Mouse (Mus musculus): ENCODE measurements around the gene Irx5. TPM values are rescaled to one million over a fixed set of nuclear protein-coding genes. Genes with fewer than 3 reads are reported as not detected.
A peak's percentile ranks its signal among the peaks of the same experiment; 100 is the strongest.

Irx5 gene
- polyA plus RNA-seq, 1 experiment = 0.06 TPM

DNA sequence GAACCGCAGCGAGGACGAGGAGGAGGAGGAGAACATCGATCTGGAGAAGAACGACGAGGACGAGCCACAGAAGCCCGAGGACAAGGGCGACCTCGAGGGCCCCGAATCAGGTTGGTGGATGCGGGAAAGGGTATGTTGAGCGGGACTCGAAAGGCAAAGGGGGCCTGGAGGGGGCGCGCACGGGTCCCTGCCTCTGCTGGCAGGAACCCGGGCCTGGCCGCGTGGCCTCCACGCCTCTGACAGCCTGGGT, 2.3 kb downstream of the Irx5 start:
- no peak for DNase-seq (ENCODE audit: extremely low spot score in 1 of 2, low spot score in 1 of 2)

DNA sequence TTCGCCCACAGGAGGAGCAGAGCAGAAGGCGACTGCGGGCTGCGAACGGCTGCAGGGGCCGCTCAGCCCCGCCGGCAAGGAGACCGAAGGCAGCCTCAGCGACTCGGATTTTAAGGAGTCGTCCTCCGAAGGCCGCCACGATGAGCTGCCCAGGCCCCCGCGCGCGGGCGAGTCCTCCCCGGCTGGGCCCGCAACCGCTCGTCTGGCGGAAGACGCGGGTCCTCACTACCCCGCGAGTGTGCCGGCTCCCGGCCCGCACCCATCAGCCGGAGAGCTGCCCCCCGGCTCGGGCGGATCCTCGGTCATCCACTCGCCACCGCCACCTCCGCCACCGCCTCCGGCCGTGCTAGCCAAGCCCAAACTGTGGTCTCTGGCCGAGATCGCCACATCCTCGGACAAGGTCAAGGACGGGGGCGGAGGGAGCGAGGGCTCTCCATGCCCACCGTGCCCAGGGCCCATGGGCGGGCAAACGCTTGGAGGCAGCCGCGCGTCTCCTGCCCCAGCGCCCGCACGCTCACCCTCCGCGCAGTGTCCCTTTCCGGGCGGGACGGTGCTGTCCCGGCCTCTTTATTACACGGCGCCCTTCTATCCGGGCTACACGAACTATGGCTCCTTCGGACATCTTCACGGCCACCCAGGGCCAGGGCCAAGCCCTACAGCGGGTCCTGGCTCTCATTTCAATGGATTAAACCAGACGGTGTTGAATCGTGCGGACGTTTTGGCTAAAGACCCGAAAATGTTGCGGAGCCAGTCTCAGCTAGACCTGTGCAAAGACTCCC, 2.8 kb downstream of the Irx5 start:
- DNase-seq (ENCODE audit: extremely low spot score in 1 of 2, low spot score in 1 of 2) = no peak

DNA sequence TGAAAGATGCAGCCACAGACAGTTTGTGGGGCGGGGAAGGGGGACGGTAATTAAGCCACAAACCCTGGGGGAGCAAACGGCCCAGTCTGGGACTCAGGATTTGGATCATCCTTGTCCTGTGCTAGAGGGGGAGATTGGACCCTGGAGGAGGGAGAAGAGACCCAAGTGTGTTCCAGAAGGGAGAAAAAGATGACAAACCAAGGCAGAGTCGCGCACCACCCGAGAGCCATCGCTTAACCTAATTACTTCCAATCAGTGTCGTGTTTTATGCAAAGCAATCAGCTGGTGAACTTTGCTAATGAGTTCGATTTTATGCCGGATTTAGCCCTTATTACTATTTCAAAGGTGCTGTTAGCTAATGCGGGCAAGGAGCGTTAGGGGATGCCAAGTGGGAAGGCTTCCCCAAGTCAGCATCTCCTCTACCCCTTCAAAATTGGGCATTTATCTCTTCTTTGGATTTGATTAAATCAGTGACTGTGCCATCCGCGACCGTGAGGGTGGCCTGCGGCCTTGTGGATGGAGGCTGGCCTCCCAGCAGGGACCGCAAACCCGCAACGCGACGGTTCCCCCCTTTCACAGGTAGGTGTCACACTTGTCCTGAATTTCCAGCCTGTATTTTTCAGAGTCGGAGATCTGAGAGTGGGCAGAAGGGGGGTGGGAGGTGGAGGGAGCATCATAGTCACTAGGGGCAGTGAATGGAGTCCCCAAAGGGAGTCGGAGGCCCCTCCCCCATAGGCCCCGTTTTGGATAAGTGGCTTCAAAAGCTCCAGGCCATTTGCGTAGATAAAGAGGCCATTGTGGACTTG, 4.3 kb downstream of the Irx5 start:
- DNase-seq (ENCODE audit: extremely low spot score in 1 of 2, low spot score in 1 of 2) = no peak

DNA sequence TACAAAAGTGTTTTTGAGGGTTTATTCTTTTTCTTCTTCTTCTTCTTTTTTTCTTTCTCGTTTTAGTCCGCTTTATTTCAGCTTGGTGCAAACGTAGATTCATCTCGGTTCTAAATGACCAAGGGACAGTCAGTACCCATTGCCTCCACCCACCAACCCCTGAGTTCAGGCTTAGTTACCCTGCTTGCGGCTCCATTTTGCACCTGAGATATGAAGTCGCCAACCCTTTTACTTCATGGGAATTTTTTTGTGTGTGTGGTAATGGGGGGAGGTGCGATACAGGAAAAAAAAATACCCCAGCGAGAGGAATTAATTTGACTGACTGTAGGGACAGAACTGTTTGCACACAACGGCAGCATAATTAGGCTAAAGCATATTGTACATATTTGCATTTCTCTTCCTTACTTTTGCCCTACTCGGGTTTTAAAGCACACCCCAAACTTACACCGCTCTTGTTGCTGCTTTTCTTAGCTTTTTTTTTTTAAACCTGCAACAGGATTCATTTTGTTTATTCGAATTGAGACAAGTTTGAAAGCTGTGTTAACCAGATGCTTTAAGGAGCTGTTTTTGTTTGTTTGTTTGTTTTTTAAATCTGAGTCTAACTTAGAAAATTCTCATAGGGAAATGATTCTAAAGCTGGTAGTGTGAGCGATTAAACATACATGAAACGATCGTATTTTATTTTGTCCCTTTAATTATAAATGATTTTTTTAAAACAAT, 5.1 kb downstream of the Irx5 start:
- no peak for DNase-seq (ENCODE audit: extremely low spot score in 1 of 2, low spot score in 1 of 2)

DNA sequence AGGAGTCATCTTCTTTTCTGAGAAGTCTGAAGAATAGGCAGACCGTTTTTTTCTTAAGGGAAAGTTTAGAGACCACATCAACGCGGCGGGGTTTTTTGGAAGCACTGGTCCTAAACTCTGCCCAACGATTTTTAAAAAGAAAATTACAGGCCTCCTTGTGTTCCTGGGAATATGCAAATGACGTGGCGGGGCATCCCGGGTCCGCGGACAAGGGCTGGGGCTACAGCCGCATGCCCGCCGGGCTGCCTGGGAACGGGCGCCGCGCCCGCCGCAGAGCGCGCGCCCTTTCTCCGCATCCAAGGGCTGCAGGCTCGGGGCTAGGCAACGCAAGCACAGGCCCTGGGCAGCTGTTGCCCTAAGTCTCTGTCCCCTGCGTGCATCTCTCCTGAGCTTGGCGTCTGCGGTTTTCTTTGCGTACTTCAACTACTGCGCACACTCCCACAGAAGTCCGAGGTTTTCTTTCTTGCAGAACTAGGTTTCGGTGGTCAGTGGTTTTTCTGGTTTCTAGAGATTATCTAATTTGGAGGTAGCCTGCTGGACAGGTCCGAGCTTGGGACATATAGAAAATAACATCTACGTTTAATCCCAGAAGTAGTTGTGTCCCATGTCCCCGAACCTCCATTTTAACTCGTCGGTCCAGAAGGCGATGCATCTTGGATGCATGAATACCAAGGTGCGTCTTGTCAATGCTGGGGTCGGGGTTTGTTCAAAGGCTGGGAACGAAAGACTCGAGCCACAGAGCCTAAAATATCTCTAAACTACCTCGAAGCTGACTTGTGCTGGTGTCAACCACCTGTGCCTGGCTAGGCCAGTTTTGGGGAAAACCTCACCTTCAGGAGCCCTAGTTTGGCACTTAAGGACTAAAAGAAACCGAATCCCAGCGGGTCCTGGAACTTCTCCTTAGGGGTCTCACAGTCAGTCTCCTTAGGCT, 6.1 kb downstream of the Irx5 start:
- no peak for DNase-seq (ENCODE audit: extremely low spot score in 1 of 2, low spot score in 1 of 2)

DNA sequence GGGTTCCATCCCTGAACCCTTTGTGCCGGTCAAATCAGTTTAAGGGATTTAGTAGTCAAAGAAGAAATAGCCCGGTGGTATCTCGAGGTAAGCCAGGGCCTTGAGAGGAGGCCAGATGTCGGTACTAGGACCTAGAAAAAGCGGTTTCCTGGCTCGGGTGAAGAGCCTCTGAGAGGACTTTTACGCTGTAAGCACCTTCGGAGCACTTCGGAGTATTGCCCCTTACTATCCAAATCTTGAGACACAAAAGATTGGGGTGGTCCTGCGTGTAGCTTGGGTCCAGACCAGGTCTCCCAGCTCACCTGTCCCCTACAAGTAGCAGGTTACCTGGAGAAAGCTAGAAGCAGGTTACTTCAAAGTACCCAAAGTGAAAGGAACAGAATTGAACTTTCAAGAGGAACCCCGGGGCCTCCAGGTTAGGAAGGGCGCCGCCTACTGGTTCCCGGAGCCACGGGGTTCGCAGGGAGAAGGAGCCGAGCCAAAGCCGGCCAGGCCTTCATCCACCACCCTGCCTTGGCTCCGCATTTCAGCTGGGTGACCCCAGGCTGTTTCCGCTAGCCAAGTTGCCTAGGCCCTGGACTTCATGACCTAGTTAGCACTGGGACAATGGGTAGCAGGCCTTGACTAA, 6.8 kb downstream of the Irx5 start:
- DNase-seq (ENCODE audit: extremely low spot score in 1 of 2, low spot score in 1 of 2) = no peak

DNA sequence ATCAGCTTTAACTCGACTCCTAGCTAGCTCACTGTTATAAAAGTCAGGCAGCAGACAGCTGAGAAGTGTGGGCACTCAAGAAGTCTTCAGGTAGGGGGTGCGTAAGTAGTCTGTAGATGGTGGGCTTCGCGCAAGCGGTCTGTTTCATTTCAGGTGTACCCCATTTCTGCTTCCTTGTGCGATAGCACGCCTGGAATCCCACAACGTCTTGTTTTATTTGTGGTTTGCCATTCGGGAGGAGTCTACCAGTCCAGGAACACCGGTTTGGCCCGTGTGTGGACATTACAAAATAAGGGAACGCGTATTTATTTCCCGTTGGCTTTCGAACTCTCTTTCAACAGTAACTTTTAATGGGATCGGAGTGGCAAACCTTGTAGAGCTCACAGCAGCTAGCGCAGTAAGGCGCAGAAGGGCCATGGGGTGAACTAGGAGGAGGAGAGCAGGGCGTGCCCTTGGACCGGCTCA, 7.4 kb downstream of the Irx5 start:
- no peak for DNase-seq (ENCODE audit: extremely low spot score in 1 of 2, low spot score in 1 of 2)

DNA sequence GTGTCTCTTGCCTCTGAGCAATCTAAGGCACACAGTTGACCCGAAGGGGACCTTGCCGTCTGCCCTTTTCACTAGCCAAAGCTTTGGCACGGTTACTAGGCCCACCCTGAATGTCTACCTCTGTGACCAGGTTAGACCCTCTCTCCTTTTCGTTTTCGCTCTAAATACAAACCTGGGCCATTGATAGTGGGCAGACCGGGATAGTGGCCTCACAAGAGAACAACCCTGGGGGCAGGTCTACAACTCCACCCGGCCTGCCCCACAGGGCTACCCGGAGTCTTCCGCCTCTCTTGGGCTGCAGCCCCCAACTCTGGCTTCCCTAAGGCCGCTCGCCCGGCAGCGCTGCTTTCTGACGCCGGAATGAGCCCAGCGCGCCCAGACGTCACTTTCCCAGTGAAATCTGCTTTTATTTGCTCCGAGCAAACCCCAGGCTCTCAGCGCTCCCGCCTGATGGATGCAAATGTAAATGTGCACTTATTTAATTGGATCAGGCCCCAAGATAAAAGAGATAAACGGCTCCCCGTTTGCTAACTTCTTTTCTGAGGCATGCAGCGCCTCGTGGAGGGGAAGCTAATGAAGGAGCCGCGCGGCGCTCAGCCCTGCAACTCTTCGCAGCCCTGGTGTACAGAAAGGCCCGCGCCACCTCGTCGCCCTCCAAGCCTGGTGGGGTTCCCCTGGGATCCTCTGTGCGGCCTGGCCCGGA, 8.0 kb downstream of the Irx5 start:
- DNase-seq (ENCODE audit: extremely low spot score in 1 of 2, low spot score in 1 of 2) = no peak

DNA sequence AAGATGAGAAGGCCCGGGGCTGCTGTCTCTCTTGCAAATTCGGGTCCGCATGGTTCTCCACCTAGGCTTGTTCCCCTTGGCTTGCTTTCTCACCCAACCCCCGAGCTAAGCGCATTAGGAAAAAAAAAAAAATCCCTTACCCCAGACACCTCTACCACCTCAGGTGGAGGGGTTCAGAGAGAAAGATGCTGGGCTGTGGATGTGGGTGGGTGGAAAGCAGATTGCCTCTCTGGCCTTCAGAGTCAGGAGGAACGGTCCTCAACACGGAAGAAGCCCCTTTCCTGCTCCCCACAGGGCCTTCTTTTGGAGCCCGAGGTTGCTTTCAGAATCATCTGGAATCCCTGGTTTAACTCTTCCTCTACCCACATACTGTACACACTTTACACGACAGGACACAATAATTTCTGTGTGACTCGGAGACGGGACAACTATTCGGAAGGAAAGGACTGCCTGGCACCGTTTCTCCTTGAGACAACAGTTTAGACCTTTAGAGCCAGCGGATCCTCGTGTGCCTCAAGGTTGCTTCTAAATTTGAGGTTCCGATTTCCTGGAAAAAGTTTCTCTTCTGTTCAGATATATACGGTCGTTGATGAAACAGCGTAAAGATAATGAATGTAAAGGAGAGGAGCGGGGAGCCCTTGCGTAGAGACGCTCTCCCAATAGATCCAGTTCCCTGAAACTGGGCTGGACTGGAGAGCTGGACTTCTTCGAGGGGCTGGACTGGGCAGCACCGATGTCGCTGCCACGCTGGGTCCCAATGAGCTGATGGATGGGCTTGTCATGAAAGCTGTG, 8.7 kb downstream of the Irx5 start:
- DNase-seq (ENCODE audit: extremely low spot score in 1 of 2, low spot score in 1 of 2) = no peak

DNA sequence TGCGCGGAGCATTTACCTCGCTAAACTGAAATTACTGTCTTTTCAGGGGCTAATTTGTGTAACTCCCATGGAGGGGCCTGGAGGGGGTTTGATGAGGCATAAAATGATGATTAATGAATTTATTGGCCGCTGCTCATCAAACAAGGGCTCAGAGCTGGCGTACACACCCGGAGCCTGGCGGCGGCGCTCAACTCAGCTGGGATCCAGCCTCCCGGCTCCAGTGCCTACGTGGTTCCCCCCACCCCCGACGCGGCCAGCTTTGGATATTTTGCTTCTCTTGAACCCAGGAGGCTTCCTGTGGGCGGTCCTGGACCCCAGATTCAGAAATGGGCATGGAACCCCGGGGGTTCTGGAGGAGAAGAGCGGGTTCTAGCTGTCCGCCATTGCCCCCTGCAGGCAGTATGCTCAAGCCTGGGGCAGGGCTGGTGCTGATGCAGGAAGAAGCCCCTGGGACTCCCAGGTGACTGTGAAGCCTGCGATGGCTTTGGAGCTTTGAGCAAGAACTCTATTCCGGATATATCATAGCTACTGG, 9.4 kb downstream of the Irx5 start:
- DNase-seq (ENCODE audit: extremely low spot score in 1 of 2, low spot score in 1 of 2) = no peak

DNA sequence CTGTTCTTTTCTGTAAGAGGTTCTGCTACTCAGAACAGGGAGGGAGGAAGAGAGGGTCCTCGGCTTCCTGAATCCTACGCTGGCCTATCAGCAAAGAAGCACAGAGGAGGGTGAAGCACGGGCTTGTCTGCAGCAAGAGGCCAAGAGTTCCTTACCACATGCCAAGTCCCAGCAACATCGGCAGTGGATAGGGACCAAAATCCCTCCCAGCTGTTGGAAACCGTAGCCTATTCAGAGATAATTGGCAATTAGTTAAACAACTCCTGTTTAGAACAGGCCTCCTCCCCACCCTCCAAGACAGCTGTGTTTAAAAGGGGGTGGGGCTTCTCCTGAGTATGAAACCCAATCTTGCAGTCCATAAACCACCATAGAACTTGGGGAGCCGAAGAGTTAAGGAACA, 22.1 kb downstream of the Irx5 start:
- DNase-seq (ENCODE audit: extremely low spot score in 1 of 2, low spot score in 1 of 2) = no peak

DNA sequence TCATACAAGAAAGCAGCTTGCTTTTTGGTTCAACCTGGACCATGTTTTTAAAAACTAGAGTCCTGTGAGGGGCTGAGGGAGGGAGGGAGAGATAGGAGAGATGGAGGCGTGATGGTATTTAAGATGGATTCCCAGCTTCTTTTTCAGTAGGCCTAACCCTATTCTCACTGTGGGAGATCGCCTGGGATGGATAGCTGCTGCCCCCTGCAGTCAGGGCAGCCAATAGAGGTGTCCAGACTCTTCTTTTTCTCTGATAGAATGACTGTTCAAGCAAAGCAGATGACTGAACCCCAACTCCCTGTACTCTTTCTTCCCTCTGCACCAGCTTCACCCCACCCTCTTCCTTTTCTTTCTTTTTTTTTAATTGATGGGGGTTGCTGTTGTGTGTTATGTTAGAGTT, 23.1 kb downstream of the Irx5 start:
- peak in 1 of 2 experiments; percentile 16 for DNase-seq (ENCODE audit: extremely low spot score in 1 of 2, low spot score in 1 of 2)

DNA sequence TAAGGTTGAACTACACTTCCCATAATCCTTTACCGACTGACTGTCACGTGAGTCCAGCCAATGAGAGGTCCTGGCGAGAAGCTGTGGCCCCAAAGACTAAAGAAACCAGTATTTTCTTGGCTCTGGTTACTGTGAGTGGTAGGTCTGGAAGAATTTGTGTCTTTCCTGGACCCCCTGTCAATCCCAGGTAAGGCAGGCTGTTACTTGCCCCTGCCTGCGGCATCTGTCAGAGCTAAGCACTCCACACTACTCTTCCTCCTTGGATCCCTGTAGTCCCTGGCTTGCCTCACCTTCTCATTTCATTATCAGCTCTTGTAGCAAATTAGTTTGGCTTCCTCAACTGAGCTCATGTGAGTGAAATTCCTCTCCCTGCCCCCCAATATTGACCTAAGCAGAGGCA, 30.5 kb downstream of the Irx5 start:
- DNase-seq (ENCODE audit: extremely low spot score in 1 of 2, low spot score in 1 of 2) = no peak

DNA sequence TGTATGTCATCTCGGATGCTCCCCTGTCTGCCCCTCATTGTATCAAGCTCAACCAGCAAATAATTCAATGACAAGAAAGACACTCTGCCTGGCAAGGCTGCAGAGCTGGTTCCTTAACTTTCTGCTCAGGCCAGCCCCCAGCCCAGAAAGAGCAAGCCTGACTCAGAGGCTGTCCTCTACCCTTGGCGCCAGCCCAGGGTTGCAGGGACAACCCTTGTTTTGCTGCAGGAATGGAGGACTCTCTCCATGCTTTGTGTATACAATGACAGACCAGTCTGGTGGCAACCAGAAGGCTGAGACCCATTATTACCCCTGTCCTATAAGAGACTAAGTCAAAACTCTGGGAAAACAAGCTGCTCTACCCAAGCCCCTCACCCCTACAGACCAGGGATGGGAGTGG, 46.8 kb downstream of the Irx5 start:
- DNase-seq (ENCODE audit: extremely low spot score in 1 of 2, low spot score in 1 of 2) = no peak

DNA sequence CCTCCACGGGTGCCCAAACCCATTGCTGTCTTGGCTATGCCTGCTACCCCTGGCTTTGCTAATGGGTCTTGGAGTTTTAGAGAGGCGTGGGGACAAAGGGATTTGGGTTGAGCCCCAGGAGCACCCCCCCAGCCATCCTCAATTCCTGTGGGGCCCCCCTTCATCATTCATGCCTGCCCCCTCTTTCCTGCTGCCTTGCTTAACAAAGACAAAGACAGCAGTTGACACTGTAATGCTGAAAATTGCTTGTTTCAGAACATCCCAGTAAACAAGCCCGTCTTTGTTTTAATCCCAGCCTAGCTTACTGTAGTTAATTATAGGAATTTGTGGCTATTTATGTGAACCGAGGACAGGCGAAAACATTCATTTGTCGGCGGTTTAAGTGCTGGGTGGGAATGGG, 50.7 kb downstream of the Irx5 start:
- no peak for DNase-seq (ENCODE audit: extremely low spot score in 1 of 2, low spot score in 1 of 2)

DNA sequence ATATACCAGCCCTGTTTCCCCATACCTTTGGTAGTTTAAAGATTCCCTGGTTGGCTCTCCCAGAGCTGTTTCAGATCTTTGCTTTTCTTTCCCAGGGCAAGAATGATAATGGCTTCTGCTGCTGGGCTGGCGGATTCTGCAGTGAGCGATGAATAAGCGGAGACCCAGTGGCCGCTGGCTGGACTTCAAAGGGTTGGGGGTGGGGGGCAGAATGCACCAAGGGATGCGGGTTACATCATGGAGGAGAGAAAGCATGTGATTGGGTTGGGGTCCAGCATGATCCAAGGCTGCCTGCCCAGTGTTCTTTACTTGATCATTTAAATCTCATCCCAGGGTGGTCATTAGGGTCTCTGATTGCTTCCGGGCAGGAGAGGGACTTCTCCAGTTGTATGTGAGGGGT, 56.2 kb downstream of the Irx5 start:
- no peak for DNase-seq (ENCODE audit: extremely low spot score in 1 of 2, low spot score in 1 of 2)

DNA sequence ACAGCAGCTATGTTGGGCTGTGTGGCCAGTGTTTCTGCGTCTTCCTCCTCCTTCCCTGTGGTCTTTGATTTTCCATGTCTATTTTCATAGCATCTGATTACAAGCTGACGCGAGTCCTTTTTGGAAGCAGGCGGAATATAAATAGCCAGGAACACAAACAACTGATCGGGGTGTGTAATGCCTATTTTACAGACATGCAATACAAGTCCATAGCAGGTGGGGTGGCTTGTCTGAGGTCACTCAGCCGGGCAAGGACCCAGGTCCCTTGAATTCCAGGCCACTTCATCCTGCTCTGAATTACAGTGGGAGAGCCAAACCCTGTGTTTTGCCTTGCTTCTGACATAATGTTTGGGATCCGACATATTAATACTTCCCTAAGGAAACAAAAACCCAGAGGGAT, 63.2 kb downstream of the Irx5 start:
- DNase-seq (ENCODE audit: extremely low spot score in 1 of 2, low spot score in 1 of 2) = no peak
